Mouse (Mus musculus) thymus, postnatal 25 days (tissue): ENCODE results near the gene Foxo3.
A peak's percentile ranks its signal among the peaks of the same experiment; 100 is the strongest.

Source experiments
- DNase-seq: peaks from one replicate; pipeline ENCODE4 v3.0.0; 2022

Foxo3 gene

GRCm38 (mm10) chr10:42221996-42222395 is 54.6 kb downstream of the Foxo3 start:
- DNase-seq = no peak

- DNase-seq = no peak
These were observed 55.2 kb downstream of the Foxo3 start for GRCm38 (mm10) chr10:42221136-42221891.

- DNase-seq = peak; percentile 27
These were observed 56.1 kb downstream of the Foxo3 start for GRCm38 (mm10) chr10:42220418-42220952.

GRCm38 (mm10) chr10:42211407-42211806 is 65.1 kb downstream of the Foxo3 start:
- DNase-seq = no peak

- no peak for DNase-seq
These were observed 65.9 kb downstream of the Foxo3 start for GRCm38 (mm10) chr10:42210641-42211040.

- DNase-seq = no peak
These were observed 66.7 kb downstream of the Foxo3 start for GRCm38 (mm10) chr10:42209809-42210208.

- no peak for DNase-seq
These were observed 68.9 kb downstream of the Foxo3 start for GRCm38 (mm10) chr10:42207612-42208011.

GRCm38 (mm10) chr10:42204768-42205412 is 71.7 kb downstream of the Foxo3 start:
- no peak for DNase-seq

GRCm38 (mm10) chr10:42203321-42204155 is 73.0 kb downstream of the Foxo3 start:
- no peak for DNase-seq

GRCm38 (mm10) chr10:42202561-42202960 is 74.0 kb downstream of the Foxo3 start:
- no peak for DNase-seq

- DNase-seq = no peak
These were observed 77.1 kb downstream of the Foxo3 start for GRCm38 (mm10) chr10:42199472-42199871.

GRCm38 (mm10) chr10:42198682-42199081 is 77.9 kb downstream of the Foxo3 start:
- DNase-seq = no peak

GRCm38 (mm10) chr10:42194784-42195183 is 81.8 kb downstream of the Foxo3 start:
- DNase-seq = no peak

- no peak for DNase-seq
These were observed 82.6 kb downstream of the Foxo3 start for GRCm38 (mm10) chr10:42193981-42194380.

GRCm38 (mm10) chr10:42192951-42193350 is 83.6 kb downstream of the Foxo3 start:
- DNase-seq = peak; percentile 39

- DNase-seq = no peak
These were observed 86.7 kb downstream of the Foxo3 start for GRCm38 (mm10) chr10:42189674-42190434.

- DNase-seq = no peak
These were observed 87.5 kb downstream of the Foxo3 start for GRCm38 (mm10) chr10:42189037-42189436.

GRCm38 (mm10) chr10:42188091-42188490 is 88.5 kb downstream of the Foxo3 start:
- DNase-seq = no peak

GRCm38 (mm10) chr10:42186941-42187401 is 89.6 kb downstream of the Foxo3 start:
- no peak for DNase-seq

- DNase-seq = no peak
These were observed 96.2 kb downstream of the Foxo3 start for GRCm38 (mm10) chr10:42180333-42180732.

- DNase-seq = no peak
These were observed 97.8 kb downstream of the Foxo3 start for GRCm38 (mm10) chr10:42178751-42179150.
